Mouse (Mus musculus) heart, postnatal 36 days (tissue): Measurements from ENCODE around the gene Vav3. TPM values are rescaled to one million over a fixed set of nuclear protein-coding genes. Genes with fewer than 3 reads are reported as not detected.

Source experiments
- DNase-seq, 2 experiments: peaks; one replicate each; pipeline ENCODE4 v3.0.0; 2021 to 2022
- intact Hi-C: fragments of 180-260 bp; cut with DNase I; formaldehyde crosslinking; loops from one replicate; pipeline ENCODE4 v1.15.1; 2025
- total RNA-seq, 2 experiments: library from RNA; stranded (reverse); gene quantifications; 2 replicates each; pipeline ENCODE4 v1.2.3; 2021

The Vav3 gene
- total RNA-seq, 2 experiments from 2014 or later: 5.9 to 6.4 TPM

DNA sequence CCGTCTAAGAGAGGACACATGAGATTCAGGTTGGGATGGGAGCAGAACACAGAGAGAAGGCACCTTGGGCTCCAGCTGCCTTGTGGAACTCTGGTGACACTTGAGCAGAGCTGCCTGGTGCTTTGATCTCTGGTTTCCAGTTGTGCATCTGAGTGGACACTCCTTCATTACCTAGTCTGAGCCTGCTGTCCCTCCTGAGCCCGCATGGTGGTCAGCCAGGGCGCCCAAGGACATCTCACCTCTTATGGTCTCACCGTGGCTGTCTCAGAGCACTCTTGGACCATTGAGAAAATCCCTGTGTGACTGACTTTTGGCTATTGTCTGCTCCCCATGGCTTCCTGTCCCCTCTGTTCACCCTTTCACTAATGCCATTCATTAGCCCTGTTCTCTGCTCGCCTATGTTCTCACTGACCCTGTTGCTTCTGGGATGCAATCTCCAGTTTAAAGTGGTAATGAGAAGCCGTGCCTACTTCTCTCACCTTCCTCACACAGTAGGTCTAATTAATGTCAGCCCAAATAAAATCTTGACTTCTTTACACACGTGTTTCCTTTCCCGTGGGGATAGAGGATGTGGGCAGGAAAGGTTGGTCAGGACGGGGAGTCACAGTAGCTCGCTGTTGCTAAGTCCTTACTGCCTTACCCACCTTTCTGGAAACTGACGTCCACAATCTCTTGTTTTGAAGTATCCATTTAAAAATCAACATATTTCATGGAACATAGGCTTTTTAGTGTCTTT lies 150.3 kb downstream of the Vav3 start:
- no peak for DNase-seq
- intact Hi-C loops: loop anchor here (1.0 to 10.0 kb wide), 5 partner anchors 150 to 466 kb away; partner anchors contain the start of genes Fam102b and Vav3

DNA sequence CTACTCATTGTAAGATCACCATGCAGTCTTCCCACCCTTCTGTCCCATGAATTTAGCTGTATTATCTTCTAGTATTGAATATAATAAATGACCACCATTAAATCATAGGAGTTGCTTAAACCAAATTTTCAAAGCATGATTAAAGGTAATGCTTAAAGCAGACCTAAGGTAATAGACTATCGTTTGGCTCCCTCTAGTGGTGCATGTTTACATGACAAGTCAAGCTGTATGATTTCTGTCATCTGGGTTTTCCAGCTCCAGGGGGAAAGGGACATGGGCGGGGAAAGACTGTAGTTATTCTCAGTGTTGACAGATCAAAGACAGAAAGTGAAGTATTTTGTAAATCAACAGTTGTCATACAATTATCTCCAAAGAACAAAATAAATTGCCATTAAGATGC lies 151.1 kb downstream of the Vav3 start:
- DNase-seq: peak; percentile 73 to 76
- intact Hi-C loops: loop anchor here (1.0 to 10.0 kb wide), 5 partner anchors 151 to 467 kb away; partner anchors contain the start of genes Fam102b and Vav3

DNA sequence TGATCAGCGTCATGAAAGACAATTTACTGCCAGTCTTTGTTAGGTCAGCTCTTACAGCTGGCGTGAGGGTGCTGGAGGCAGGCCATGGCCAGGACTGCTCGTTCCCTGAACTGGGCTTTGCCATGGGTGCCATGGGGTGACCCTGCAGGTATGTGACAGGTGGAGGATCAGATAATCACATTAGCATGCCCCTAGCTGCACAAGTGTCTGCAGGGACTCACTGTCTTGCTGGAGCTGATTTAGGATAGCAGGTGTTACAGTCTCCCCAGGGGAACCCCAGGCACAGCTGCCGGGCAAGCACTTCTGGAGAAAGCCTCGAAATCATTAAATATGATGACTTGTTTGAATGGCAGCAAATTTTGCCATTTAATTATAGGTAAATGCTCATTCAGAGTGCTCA lies 156.0 kb downstream of the Vav3 start:
- intact Hi-C loops: loop anchor here (10.0 kb wide), 1 partner anchor 472 kb away; the partner anchor contains the start of gene Fam102b
- DNase-seq: no peak

DNA sequence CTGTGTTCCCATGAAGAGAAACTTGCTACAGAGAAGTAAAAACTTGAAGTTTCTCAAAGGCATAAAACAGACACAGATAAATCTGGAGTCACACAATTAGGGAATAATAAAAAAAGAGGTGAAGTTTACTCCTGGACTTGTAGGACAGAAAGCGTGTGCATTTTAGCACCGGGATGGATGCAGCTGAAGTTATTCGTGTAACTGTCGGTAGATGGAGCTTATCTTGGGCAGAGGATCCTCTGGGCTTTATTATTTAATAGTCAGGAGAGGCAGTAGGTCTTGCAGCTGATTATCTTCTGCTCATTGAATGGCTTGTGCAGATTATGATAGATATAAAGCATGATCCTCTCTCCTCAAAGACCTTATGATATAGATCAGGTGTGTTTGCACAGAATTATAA lies 156.6 kb downstream of the Vav3 start:
- intact Hi-C loops: loop anchor here (10.0 kb wide), 1 partner anchor 472 kb away; the partner anchor contains the start of gene Fam102b
- DNase-seq: no peak

DNA sequence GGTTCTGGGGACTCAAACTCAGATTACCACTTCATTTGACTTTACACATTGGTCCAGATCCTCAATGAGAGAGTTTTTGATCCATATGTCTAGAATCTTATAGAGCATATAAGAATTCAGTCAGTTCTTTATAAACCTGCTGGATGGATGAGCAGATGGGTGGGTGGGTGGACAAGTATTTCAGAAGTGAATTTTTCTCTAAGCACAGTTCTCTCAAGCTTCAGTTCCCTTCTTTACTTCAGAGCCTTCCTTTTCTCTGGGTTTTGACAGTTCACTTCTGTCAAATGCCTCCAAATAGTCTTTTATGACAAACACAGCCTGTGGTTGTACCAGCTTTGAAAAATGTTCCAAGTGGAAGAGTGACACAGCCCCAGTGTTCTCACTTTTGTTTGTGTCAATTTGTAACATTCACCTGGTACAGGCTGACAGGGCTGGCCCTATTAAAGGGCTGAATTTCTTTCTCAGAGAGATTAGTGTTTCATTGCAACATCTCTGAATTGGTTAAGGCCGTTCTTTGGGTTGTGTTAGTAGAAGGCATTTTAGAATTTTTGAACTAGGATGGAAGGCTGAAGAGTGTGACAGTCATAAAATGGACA lies 159.5 kb downstream of the Vav3 start:
- intact Hi-C loops: loop anchor here (10.0 kb wide), 1 partner anchor 475 kb away; the partner anchor contains the start of gene Fam102b

DNA sequence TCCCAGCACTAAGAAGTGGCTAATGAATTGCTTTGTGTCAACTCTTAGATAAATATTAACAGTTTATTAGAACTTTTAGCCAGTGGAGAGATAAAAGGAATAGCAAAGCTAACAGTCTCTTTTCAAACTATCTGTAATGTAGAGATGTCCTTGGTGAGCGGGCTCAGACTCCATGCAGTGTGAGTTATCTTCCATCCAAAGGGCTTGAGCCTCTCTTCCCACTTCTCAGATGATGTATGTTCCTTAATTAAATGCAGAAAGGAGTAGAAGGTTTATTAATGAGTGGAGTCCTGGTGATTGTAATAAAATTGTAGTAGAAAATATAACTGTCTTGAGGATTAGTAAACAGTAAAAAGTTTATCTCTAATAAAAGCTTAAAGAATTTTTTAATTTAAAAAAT lies 169.3 kb downstream of the Vav3 start:
- DNase-seq: no peak
- intact Hi-C loops: no loop called here

More for the DNA sequence above, 159.5 kb downstream of the Vav3 start:
- DNase-seq: no peak

DNA sequence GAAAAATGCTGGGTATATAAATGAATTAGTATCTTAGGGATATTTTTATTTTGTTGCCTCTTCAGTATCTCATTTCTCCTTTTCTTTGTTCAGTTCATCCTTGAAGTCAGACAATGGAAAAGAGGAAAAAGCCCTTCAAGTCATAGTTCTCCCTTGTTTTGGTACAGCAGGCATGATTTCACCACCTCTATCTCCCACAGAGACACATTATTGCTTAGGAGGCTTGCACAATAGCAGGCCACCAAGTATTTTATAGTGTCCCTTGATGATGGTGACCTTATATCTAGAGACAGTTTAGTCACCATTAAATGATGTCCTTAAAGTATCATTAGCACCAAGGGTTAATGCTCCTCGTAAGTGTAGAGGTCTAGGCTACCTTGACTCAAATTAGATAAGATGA lies 171.4 kb downstream of the Vav3 start:
- intact Hi-C loops: no loop called here
- no peak for DNase-seq

DNA sequence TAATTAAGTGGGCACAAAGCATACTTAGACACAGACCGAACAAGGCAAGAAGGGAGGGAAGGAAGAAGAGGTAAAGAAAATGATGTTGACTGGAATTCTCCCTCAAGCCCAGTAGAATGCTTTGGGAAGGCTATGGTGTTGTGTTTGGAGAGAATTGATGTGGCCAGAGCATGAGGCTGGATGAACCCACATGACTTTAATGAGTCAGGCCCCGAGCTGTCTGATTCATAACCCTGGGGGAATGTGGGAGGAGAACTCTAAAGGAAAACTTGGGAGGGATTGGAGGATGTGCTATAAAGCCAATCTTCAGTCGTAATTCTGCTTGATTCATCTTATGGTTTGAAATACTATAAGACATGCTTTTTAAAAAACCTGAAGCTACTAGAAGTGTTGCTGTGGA lies 175.0 kb downstream of the Vav3 start:
- DNase-seq: no peak
- intact Hi-C loops: no loop called here

DNA sequence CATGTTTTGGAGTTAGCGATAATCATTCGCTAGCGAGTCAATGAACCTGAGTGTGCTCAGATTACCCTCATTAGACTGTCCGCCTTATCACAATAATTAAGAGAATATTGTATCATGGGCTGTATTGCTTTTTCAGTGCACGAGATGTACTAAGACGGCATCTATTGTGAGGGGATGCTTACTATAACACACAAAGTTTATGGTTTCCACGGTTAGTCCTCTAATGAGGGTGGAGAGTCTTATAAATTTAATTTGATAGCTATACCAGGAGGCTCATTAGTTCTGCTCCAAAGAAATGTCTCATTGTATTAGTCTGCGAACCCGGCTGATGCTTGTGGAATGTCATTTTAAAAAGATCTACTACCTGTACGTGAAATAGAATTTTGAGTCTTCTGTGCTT lies 175.9 kb downstream of the Vav3 start:
- no peak for DNase-seq
- intact Hi-C loops: no loop called here

DNA sequence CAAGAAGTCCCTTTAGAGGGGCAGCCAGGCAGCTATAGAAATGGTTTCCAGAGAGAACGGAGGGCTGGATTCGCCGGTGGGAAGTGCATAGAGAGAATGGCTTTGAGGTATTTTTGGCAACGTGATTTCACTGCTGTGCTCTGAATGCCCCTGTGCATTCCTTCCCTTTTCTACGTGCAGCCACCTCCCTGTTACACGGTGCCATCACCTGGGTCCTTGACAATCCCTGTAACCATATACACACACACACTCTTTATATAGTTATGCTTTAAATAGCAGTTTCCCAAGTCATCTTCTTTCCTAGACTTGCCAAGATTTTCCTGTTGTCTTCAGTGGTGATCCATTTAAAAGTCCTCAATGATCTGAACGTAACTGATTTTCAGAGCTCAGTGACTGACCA lies 181.7 kb downstream of the Vav3 start:
- no peak for DNase-seq
- intact Hi-C loops: loop anchor here (10.0 kb wide), 1 partner anchor 413 kb away; no protein-coding TSS in a partner anchor

DNA sequence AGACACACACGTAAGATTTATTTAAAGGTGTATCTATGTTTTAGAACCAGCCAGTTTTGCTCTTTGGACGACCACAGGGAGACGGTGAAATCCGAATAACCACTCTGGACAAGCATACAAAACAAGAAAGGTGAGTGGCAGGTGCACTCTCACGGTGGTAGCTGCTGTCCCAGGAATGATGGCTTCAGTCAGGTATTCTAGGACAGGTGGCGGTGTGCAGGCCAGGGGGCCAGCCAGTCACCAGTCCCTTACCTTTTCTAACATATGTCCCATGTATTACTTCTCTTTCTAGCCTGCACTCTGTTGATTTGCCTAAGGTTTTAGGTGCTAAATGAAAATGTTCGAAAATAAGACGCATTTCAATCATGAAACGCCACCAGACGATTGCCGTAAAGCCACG lies 185.4 kb downstream of the Vav3 start:
- no peak for DNase-seq
- intact Hi-C loops: loop anchor here (5.0 to 10.0 kb wide), 2 partner anchors 409 to 1541 kb away; no protein-coding TSS in a partner anchor

DNA sequence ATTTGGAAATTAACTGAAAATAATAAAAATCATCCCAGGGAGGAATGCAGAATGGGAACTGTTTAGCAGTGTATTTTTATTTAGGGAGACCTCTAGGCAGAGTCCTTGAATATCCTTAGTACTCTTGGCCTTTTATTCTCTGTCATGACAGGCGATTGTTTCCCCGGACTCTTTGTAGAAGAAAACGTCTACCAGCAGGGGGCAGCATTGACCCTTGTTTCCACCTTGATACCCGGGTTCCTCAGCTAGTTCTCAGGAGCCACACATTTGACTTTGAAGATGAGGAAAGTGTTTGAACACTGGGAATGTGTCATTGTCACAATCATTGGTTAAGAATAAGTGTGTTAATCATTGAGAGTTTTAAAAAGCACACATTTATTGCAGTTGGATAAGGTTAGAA lies 185.8 kb downstream of the Vav3 start:
- DNase-seq: peak; percentile 64 to 80
- intact Hi-C loops: loop anchor here (5.0 to 10.0 kb wide), 2 partner anchors 409 to 1541 kb away; no protein-coding TSS in a partner anchor

DNA sequence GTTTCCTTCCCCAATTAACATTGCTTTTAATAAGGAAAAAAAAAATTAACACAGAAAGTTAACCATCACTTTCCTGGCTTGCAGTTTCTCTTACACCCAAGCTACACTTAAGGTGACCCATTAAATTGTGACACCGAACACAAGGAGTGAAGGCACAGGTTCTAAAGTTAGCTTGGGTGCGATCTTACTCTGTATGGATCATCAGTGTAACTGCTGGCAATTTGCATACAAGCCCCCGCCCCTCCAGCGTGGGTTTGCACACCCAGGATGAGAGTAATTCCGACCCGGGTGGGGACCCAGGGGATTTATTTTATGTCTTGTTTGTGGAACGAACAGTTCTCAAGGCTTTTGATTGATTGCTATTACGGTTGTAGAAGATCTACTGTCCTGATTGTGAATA lies 186.2 kb downstream of the Vav3 start:
- intact Hi-C loops: loop anchor here (5.0 to 10.0 kb wide), 2 partner anchors 408 to 1541 kb away; no protein-coding TSS in a partner anchor
- DNase-seq: no peak

DNA sequence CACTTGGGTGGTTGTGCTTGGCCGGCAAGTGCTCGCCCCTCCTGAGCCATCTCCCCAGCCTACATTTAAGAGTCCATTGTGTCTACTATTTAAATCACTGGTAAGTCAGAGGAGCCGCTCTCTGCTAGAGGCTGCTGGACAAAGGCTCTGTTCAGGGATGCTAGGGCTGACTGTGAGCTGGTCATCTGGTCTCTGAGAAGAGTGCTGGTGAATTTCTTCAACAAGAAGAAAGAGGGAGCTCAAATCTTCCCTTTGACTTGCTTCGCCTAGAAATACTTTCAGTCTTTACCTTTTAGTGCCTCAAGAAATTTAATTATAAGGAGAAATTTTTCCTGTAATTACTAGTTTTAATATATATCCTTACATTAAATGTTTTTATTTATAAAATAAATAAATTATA lies 188.2 kb downstream of the Vav3 start:
- intact Hi-C loops: loop anchor here (5.0 to 10.0 kb wide), 2 partner anchors 406 to 1539 kb away; no protein-coding TSS in a partner anchor
- DNase-seq: no peak

DNA sequence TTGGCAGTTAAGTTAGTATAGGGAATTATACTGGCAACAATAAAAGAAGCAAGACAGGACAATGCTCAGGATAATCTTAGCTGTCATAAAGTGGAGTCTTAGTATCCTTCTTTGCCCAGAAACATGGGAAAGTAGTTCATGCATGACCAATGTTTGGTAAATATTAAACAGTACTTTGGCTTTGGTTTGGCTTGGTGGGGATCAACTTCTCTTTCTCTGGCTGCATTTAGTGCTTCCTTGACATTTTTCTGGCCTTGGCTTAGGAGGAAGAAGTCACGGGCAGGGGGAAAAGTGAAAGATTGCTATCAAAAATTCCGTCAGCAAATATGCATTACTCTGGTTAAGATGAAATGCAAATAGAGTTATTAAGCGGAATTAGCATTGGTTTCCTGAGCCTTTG lies 197.2 kb downstream of the Vav3 start:
- intact Hi-C loops: no loop called here

DNA sequence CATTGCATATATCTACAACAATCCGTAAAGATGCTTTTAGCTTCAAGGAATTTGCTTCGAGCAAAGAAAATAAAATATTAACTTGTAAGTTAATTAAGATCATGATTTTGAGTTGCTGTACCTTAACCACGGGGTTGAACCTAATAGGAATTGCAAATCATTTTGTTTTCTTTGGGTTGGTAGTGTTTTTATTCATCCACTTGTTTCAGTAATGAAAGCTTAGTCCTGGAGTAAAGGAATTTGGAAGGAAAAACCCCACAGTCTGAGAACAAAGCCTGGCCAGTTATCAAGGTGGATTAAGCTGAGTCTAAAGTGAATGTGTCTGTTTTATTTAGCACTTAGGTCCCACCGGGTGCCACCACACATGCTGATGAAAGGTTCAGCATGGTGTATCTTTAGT lies 199.6 kb downstream of the Vav3 start:
- DNase-seq: no peak

More for the DNA sequence above, 197.2 kb downstream of the Vav3 start:
- no peak for DNase-seq

DNA sequence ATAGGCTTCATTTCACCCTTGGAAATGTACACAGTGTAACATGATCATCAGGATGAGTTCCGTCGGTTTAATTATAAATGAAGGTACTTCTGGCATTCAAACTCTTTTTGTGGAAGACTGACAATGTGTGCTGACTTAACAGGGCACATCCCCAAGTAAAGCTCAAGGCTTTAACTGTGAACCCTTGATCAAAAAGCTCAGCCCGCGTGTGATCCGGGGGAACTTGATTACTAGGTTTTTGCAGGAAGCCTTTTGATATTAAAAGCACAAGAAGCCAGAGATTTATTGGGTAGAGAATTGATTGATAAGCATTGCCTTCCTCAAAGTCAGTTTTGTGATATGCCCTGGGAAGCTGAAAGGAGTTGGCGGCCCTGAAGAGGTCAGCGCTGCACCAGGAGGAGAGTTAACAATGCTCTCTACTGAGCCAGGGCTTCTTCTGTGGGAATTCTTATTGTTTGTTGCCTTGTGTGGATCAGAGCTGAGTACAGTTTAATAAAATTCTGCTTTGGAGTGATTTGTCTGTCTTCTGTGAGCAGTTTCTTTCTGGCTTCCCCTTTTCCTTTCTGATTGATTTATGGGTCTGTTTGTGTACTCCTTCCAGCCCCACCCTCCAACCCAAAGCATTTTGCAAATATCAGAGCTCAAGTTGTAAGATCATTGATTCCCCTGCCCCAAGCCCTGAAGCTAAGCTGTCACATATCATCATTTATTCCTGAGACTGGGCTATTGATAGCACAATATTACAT lies 204.2 kb downstream of the Vav3 start:
- intact Hi-C loops: no loop called here
- DNase-seq: no peak

More for the DNA sequence above, 199.6 kb downstream of the Vav3 start:
- intact Hi-C loops: no loop called here

DNA sequence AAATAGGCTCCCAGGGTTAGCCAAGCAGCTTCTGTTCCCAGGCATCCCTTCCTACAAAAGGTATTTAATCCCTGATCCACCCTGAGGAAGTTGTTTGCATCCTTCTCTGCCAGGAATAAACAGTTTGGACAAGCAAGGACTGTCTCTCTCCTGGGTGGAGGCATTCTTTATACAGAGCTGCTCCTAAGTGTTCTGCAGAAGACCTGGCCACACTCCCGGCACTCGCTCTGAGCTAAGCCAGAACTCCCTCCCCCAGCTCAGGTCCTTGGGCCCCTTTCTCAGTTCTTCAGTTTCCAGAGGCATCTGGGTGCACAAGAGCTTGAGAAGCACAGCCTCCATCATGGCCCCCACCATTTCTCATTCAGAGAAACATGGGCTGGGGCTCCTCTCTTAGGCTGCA lies 216.9 kb downstream of the Vav3 start:
- intact Hi-C loops: no loop called here
- no peak for DNase-seq

DNA sequence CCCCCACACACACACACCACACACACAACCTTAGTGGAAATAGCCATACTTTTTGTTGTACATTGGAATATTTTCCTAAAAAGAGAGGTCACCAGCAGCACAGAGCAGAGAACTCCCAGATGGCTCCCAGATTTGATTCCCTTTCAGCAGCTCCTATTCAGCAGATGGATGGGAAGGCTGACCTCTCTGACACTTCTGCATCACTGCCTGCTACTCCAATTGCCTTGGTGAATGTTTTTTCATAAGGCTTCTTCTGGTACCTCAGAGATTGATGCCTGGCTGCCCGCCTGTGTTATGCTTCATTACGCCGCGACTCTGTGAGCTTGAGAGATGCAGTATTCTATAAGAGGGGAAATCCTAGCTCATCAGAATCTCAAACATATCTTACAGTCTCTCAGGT lies 220.8 kb downstream of the Vav3 start:
- no peak for DNase-seq
- intact Hi-C loops: no loop called here

DNA sequence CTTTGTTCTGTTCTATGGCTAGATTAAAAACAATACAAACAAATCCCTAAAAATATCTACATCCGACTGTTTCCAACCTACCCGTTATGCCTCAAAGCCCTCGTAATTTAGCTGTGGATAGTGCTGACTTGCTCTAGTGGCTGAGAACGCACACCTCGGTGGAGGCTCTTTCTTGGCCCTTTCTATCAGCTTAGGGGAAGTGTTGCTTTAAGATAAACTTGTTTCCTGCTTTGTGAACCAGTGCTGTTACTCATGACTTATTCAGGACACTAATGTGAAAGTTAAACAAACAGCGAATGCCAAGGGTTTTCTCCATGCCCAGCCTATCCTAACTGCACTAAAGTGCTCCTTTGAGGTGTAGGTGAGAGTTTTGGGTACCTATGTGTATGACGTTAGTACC lies 221.3 kb downstream of the Vav3 start:
- intact Hi-C loops: no loop called here
- DNase-seq: no peak

DNA sequence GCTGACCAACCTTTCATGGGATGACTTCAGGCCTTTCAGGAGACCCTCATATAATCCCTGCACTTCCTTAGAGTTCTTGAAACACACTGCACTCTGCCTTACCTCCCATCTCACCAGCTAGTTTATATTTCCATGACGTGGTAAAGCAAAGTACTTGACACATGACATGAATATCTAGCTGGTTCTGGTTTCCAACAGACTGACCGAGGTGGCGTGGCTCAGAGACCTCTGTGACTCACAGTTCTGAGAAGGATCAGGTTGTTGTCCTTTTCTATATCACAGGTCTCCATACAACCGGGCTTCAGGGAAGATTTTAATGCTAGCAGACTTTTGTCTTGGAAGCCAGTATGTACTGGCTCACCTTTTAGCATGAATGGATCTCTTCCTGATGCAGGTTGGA lies 221.8 kb downstream of the Vav3 start:
- DNase-seq: no peak
- intact Hi-C loops: no loop called here
